Mouse (Mus musculus) layer of hippocampus, adult 11-12 months (tissue): ENCODE results near the gene Cisd3.
"Not testable (repeated sequence)": the region's sequence is repeated elsewhere in the genome, so short reads cannot be mapped to it uniquely, and the experiment has no call there.

Experiments
- DNase-seq: peaks from one replicate; pipeline ENCODE4 v3.0.0; 2022; ENCODE audit warnings: low spot score

The Cisd3 gene

GRCm38 (mm10) chr11:97711200-97711900, 25.7 kb downstream of the Cisd3 start:
- no peak for DNase-seq

- DNase-seq = no peak
Observed at GRCm38 (mm10) chr11:97712286-97712685, 26.7 kb downstream of the Cisd3 start.

DNA sequence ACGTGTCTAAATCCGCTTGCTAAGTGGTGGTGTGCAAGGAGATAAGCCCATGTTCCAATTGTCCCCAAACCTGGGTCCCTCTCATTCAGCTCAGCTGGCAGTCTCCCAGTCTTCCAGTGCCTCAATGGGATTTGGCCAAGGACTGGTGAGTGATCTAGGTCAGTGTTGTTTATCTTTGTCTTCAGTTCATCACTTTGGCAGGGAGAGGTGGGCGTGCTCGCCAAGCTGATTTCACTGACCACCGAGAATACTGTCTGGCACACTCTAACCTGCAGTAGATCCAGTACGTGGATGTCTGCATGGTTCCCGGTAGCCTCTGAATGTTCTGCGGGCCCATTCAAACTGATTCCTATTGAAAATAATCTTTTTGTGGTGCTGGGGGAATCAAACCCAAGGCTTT, 28.3 kb downstream of the Cisd3 start:
- DNase-seq = no peak

GRCm38 (mm10) chr11:97714356-97714755, 28.7 kb downstream of the Cisd3 start:
- DNase-seq = no peak

DNA sequence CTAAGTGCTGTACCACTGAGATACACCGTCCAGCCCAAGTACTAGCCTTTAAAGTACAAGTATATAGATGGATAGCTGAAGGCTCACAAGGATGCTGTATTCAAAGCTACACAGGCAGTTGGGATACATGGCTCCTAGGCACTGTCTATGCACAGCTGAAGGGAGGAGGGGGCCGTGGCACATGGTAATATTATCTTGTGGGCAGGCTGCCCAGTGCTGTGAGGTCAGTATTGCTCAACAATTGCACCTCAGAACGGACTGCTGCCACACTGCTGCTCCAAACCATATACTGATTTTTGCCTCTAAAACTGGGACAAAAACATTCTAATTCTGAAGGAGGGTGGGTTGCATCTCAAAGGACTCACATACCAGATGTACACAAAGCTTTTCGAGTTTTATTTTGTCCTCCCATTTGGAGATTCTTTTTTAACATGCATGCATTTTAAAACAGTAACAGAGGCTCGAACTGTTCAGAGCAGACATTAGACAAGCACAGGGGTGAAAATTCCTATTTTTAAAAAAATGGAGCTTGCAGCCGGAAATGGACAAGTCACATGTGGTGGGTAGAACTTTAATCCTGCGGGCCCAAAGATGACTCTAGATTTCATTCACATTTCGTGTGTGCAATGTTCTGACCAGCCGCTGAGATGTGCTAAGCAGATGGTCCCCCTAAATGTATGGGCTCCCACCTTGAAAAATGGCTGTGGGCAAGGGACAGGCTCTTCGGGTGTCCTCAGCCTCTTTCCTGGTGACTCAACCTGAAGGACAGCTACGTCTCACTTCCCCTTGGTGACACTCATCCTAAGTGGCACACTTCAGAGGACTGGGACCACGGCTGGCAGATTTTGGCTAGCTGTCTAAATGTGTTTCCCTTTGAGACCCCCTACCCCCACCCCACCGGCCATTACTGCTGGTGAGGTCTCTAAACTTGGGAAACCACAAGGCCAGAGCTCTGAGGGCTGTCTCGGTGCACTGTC, 29.4 kb downstream of the Cisd3 start:
- DNase-seq = no peak

DNA sequence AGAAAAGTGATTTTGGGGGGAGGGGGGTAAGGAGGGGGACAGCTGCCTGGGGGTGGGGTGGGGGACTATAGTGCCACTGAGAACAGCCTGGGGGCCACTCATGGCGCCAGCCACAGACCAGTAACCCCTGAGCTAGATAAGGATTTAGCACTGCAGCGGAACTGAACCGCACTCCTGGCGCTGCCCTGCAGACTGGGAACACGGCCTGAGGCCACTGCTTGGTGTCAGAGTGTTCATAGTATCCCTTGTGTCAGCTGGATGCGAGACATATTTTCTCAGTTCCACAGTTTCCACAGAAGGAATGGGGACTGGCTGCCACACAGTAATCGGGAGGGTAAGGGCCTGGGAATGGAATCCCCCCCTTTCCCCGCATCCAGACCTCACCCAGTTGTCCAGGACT, 30.4 kb downstream of the Cisd3 start:
- no peak for DNase-seq

GRCm38 (mm10) chr11:97717369-97718280, 32.0 kb downstream of the Cisd3 start:
- no peak for DNase-seq

GRCm38 (mm10) chr11:97718281-97718860, 32.7 kb downstream of the Cisd3 start:
- no peak for DNase-seq

DNA sequence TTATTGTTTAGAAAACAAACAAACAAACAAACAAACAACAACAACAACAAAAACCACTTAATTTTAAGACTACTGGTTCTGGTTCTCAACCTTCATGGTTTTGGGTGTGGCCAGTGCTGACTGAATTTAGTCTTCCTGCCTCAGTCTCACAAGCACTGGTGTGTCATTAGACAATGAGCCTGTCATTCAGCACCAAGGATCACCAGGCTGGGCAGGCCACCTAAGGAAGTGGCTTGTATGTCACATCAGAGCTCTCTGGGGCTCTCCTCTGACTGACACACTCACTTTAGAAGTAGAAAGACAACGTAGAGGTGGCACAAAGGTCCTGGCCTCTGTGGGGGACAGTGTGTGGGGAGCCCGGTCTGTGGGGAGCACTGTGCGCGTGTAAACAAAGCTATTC, 33.4 kb downstream of the Cisd3 start:
- no peak for DNase-seq

- DNase-seq = no peak
Observed at GRCm38 (mm10) chr11:97721338-97721737, 35.7 kb downstream of the Cisd3 start.

DNA sequence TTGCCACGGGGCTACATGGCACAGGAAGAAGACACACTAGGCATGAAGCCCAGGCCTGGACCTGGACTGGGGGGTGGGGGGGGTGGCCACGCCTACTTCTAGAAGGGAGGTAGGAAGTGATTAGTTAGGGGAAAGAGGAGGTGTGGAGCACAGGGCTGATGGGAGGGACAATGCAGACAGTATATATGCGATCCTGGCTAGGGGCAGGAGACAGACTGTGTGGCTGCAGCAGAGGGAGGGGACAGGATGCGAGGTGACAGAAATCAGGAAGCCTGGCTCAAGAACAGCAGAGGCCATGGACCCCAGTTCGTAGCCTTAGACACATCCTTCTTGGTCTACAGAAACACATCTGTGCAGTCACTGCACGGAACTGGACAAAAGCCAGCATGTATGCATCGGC, 38.1 kb downstream of the Cisd3 start:
- DNase-seq = no peak

DNA sequence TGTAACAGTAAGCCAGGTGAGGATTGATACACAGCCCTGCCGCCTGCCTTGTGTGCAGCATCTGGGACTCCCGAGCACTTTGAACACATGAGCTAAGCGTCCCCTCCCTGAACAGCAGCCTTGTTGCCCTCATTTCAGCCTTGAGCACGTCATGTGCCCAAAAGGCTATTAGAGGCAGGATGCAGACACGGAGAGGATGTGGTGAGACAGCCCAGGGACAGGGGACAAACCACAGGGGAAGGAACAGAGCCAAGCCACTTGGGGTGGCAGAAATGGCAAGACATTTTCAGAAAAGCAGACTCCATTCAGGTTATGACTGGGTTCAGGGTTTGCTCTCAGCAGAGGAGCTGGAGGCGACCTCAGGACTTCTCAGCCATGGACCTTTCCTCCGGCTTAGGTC, 42.7 kb downstream of the Cisd3 start:
- no peak for DNase-seq

DNA sequence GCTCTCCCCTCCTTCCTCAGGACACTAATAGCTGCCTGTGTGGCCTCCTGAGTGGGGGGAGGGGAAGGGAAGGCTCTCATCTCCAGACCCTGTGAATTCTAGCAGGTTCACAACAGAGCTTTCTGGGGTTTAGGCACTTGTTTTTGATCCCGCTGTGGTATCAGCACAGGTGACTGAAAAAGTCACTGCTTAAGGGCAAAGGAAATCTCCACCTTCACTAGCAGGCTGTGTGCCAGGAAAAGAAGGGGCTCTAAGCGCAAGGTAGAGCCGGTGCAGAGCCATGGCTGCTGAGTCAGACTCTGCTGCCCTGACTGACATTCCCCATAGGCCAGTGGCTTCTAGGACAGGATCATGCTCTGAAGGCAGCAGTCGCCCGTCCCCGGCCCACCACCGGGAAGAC, 43.1 kb downstream of the Cisd3 start:
- DNase-seq = no peak

- DNase-seq = no peak
Observed at GRCm38 (mm10) chr11:97733689-97734088, 48.1 kb downstream of the Cisd3 start.

GRCm38 (mm10) chr11:97734810-97735209, 49.2 kb downstream of the Cisd3 start:
- DNase-seq = not testable (repeated sequence)

- DNase-seq = no peak
Observed at GRCm38 (mm10) chr11:97736645-97737044, 51.0 kb downstream of the Cisd3 start.

DNA sequence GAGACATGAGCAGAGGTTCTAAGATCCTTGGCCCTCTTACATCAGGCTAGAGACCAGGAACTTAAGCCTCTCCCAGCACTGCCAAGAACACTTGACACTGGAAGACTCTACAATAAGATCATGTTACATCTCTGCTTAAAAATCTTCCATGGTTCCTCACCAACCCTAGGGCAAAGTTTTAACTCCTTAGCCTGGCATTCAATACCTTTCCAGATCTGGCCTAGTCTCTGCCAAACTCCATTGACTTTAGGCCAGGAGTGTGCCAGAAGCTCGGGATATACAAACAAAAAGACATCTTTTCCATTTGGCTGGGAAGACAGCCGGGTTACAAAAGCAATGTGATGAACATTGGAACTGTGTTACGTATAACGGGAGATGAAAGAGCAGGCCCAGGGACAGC, 52.0 kb downstream of the Cisd3 start:
- DNase-seq = no peak
